In genomic region chr5:31526354-31527116, GRCm38 (mm10) we compare ENCODE assay signal across 8 mouse cellular contexts. TPM values are rescaled to one million over a fixed set of nuclear protein-coding genes. Genes with fewer than 3 reads are reported as not detected.
A peak's percentile ranks its signal among the peaks of the same experiment; 100 is the strongest.
DNase-seq lines count a peak whose midpoint lies in the region; ATAC-seq and TF ChIP-seq lines count a peak whose summit lies in the region.

TSS of gene Slc4a1ap (plus strand) at chr5:31526995.

- ATAC-seq in kidney, embryonic 14.5 days (ENCODE audit: low FRiP score, low TSS enrichment): peak; percentile 85
- ATAC-seq in limb, embryonic 15.5 days (ENCODE audit: insufficient number of reproducible peaks, low FRiP score, low TSS enrichment, low read depth): peak; percentile 61; the same call in 1 of the 2 replicates

- peak; percentile 92 for DNase-seq in A20 (ENCODE audit: low read depth, low spot score)
- peak; percentile 63 to 85 for DNase-seq in heart, adult 9 months (ENCODE audit: low spot score in 2 of 2)
- peak; percentile 60 to 75 for DNase-seq in monocyte, adult 2 months (ENCODE audit: low read depth in 1 of 2, low spot score in 2 of 2)
- peak; percentile 67 to 69 for DNase-seq in spleen, postnatal 36 days (ENCODE audit: low spot score in 2 of 2)

- under 1% methylated on average over 28 of the region's 28 CpGs for WGBS in kidney, embryonic 14.5 days
- under 1% methylated on average over 28 of the region's 28 CpGs for WGBS in limb, embryonic 15.5 days

- no peak for TF ChIP-seq POLR2A in bone marrow macrophage, adult 2 months (IDR thresholded peaks at IDR 0.05; ENCODE audit: borderline replicate concordance, low read depth, low read length)
- TF ChIP-seq POLR2A in embryonic fibroblast, embryonic 13.5 days (IDR thresholded peaks at IDR 0.05; ENCODE audit: low read depth, low read length): peak; percentile 71

- peaks cover 25% of the 10 kb centered on the region for H3K36me3 ChIP-seq in kidney, embryonic 14.5 days (ENCODE audit: control insufficient read depth, insufficient read depth, low read length)
- H3K36me3 ChIP-seq in limb, embryonic 15.5 days: peaks cover 37% of the 10 kb centered on the region

- H3K9me3 ChIP-seq in kidney, embryonic 14.5 days (ENCODE audit: control insufficient read depth, low read length): no peaks in the 10 kb centered on the region
- H3K9me3 ChIP-seq in limb, embryonic 15.5 days: no peaks in the 10 kb centered on the region

- TF ChIP-seq CTCF in bone marrow macrophage, adult 2 months (IDR thresholded peaks at IDR 0.05; ENCODE audit: low read depth, low read length): no peak
- no peak for TF ChIP-seq CTCF in embryonic fibroblast, embryonic 13.5 days (IDR thresholded peaks at IDR 0.05; ENCODE audit: borderline replicate concordance, insufficient read depth, low read length)

- H3K4me1 ChIP-seq in bone marrow macrophage, adult 2 months (ENCODE audit: control insufficient read depth, insufficient read depth, low read length): peaks cover 9% of the 10 kb centered on the region
- peaks cover 6% of the 10 kb centered on the region; the same call in 1 of the 2 replicates for H3K4me1 ChIP-seq in embryonic fibroblast, embryonic 13.5 days (ENCODE audit: control insufficient read depth, insufficient read depth, low read length)
- H3K4me1 ChIP-seq in kidney, embryonic 14.5 days (ENCODE audit: control insufficient read depth, insufficient read depth, low read length): peaks cover 16% of the 10 kb centered on the region
- H3K4me1 ChIP-seq in limb, embryonic 15.5 days: peaks cover 21% of the 10 kb centered on the region

- H3K27ac ChIP-seq in bone marrow macrophage, adult 2 months (ENCODE audit: insufficient read depth, low read depth, low read length): peak within 1 kb of the TSS; percentile 91
- H3K27ac ChIP-seq in embryonic fibroblast, embryonic 13.5 days (ENCODE audit: insufficient read depth, low read length): 0 out of 2 replicates have a peak within 1 kb of the TSS, but pooled peaks have one; percentile 27
- peak within 1 kb of the TSS; percentile 83 for H3K27ac ChIP-seq in kidney, embryonic 14.5 days (ENCODE audit: low read depth, low read length)
- peak within 1 kb of the TSS; percentile 88 for H3K27ac ChIP-seq in limb, embryonic 15.5 days

- H3K4me3 ChIP-seq in bone marrow macrophage, adult 2 months (ENCODE audit: insufficient read depth, low read length): peak within 1 kb of the TSS; percentile 97
- peak within 1 kb of the TSS; percentile 90 for H3K4me3 ChIP-seq in embryonic fibroblast, embryonic 13.5 days (ENCODE audit: insufficient read depth, low read length)
- H3K4me3 ChIP-seq in kidney, embryonic 14.5 days (ENCODE audit: low read length): peak within 1 kb of the TSS; percentile 98
- peak within 1 kb of the TSS; percentile 98 for H3K4me3 ChIP-seq in limb, embryonic 15.5 days

- H3K4me2 ChIP-seq in kidney, embryonic 14.5 days (replicated peaks; ENCODE audit: low read depth, low read length): peak within 1 kb of the TSS; percentile 93
- H3K4me2 ChIP-seq in limb, embryonic 15.5 days: peak within 1 kb of the TSS; percentile 93

- peak within 1 kb of the TSS; percentile 81 for H3K9ac ChIP-seq in kidney, embryonic 14.5 days (ENCODE audit: low read depth, low read length)
- H3K9ac ChIP-seq in limb, embryonic 15.5 days: peak within 1 kb of the TSS; percentile 85

- H3K27me3 ChIP-seq in kidney, embryonic 14.5 days (ENCODE audit: control insufficient read depth, insufficient read depth, low read length): no peaks in the 10 kb centered on the region
- H3K27me3 ChIP-seq in limb, embryonic 15.5 days: no peaks in the 10 kb centered on the region

RNA-seq across cellular contexts. Expression of gene Slc4a1ap, which starts in this region (rescaled TPM):
- 37.2 and 44.5 TPM in 2 replicates for polyA plus RNA-seq in bone marrow macrophage, adult 2 months (2012; ENCODE audit: insufficient read depth, insufficient read length, missing spikeins)
- 41.8 and 48.9 TPM in 2 replicates for polyA plus RNA-seq in embryonic fibroblast, embryonic 13.5 days (2011; ENCODE audit: insufficient read length, low read depth, missing spikeins)
- 31.1 and 31.2 TPM in 2 replicates for polyA plus RNA-seq in kidney, embryonic 14.5 days (2014; fragmentation: Nextera tagmentation; extraction: Ambion mirVana)
- polyA plus RNA-seq in limb, embryonic 15.5 days (2015; fragmentation: Nextera tagmentation; extraction: Ambion mirVana): 30.2 and 30.8 TPM in 2 replicates

Comparison
In these comparisons a context has a peak if more than half of its experiments do, and no peak if none do; other contexts are left out.
1. Peak in every context shown above with its lines: DNase-seq, ATAC-seq, H3K4me3 ChIP-seq and H3K27ac ChIP-seq.
2. H3K27ac ChIP-seq: peak in every context shown above with its lines; median percentile 91 in bone marrow macrophage, adult 2 months; 88 in limb, embryonic 15.5 days; 83 in kidney, embryonic 14.5 days; 27 in embryonic fibroblast, embryonic 13.5 days.